Mouse (Mus musculus) 416B (cell line): ENCODE results near the gene Plaur.

Experiments used
- DNase-seq: peaks from one replicate; pipeline ENCODE4 v3.0.0; 2011; ENCODE audit warnings: low read depth

Gene Plaur

GRCm38 (mm10) chr7:24446697-24447340 is 15.5 kb upstream of the Plaur start:
- DNase-seq = no peak

- peak; percentile 85 for DNase-seq
Observed at GRCm38 (mm10) chr7:24448782-24449517, 13.3 kb upstream of the Plaur start.

- DNase-seq = peak; percentile 63
Observed at GRCm38 (mm10) chr7:24450585-24451017, 11.7 kb upstream of the Plaur start.

GRCm38 (mm10) chr7:24451855-24452311 is 10.4 kb upstream of the Plaur start, which contains the start of gene Irgc1:
Gene Irgc1 (minus strand): TSS chr7:24452297.
- no peak for DNase-seq

- DNase-seq = no peak
Observed at GRCm38 (mm10) chr7:24454199-24454598, 8.1 kb upstream of the Plaur start.

GRCm38 (mm10) chr7:24455726-24456125 is 6.6 kb upstream of the Plaur start:
- DNase-seq = no peak

GRCm38 (mm10) chr7:24457726-24458370 is 4.4 kb upstream of the Plaur start:
- peak; percentile 96 for DNase-seq

GRCm38 (mm10) chr7:24459440-24459839 is 2.8 kb upstream of the Plaur start:
- DNase-seq = no peak

- DNase-seq = peak; percentile 62
Observed at GRCm38 (mm10) chr7:24459843-24460242, 2.4 kb upstream of the Plaur start.

- DNase-seq = peak; percentile 68
Observed at GRCm38 (mm10) chr7:24461376-24462051, 770 bp upstream of the Plaur start.

- DNase-seq = peak; percentile 85
Observed at GRCm38 (mm10) chr7:24466835-24467234, 4.6 kb downstream of the Plaur start.

- DNase-seq = no peak
Observed at GRCm38 (mm10) chr7:24467886-24468285, 5.6 kb downstream of the Plaur start.

- peak; percentile 43 for DNase-seq
Observed at GRCm38 (mm10) chr7:24469126-24469525, 6.8 kb downstream of the Plaur start.

- DNase-seq = no peak
Observed at GRCm38 (mm10) chr7:24470356-24470755, 8.1 kb downstream of the Plaur start.

- DNase-seq = no peak
Observed at GRCm38 (mm10) chr7:24472442-24472841, 10.2 kb downstream of the Plaur start.

GRCm38 (mm10) chr7:24472937-24473336 is 10.7 kb downstream of the Plaur start:
- peak; percentile 65 for DNase-seq

- DNase-seq = peak; percentile 73
Observed at GRCm38 (mm10) chr7:24473913-24474529, 11.7 kb downstream of the Plaur start.

- no peak for DNase-seq
Observed at GRCm38 (mm10) chr7:24474811-24475506, 12.7 kb downstream of the Plaur start.

GRCm38 (mm10) chr7:24476338-24476737 is 14.1 kb downstream of the Plaur start:
- DNase-seq = no peak

- no peak for DNase-seq
Observed at GRCm38 (mm10) chr7:24476856-24477255, 14.6 kb downstream of the Plaur start.

- peak; percentile 67 for DNase-seq
Observed at GRCm38 (mm10) chr7:24478911-24479310, 16.6 kb downstream of the Plaur start.
